Mouse (Mus musculus): ENCODE measurements at regions not wholly inside any gene's neighbourhood (a gene's known extent, or its start where the extent isn't known, plus 50 kb on each side); places are given as distances from the start of the nearest gene placed in this dataset.

GRCm38 (mm10) chr11:19785110-19785509 lies 139.1 kb upstream of the Spred2 start:
- DNase-seq = no peak
- intact Hi-C loops (cut with DNase I) = no loop called here

GRCm38 (mm10) chr11:19796950-19797670 lies 127.1 kb upstream of the Spred2 start:
- intact Hi-C loops (cut with DNase I) = no loop called here

GRCm38 (mm10) chr11:19809359-19809758 lies 114.8 kb upstream of the Spred2 start:
- no peak for DNase-seq
- intact Hi-C loops (cut with DNase I) = no loop called here

More at GRCm38 (mm10) chr11:19796950-19797670, 127.1 kb upstream of the Spred2 start:
- no peak for DNase-seq

GRCm38 (mm10) chr11:19811271-19811991 lies 112.7 kb upstream of the Spred2 start:
- intact Hi-C loops (cut with DNase I) = no loop called here
- DNase-seq = no peak

GRCm38 (mm10) chr11:19811992-19812690 lies 112.0 kb upstream of the Spred2 start:
- no peak for DNase-seq
- intact Hi-C loops (cut with DNase I) = no loop called here

- intact Hi-C loops (cut with DNase I) = no loop called here
- DNase-seq = no peak
These were observed 110.6 kb upstream of the Spred2 start for GRCm38 (mm10) chr11:19813549-19813948.

- DNase-seq = no peak
These were observed 101.2 kb upstream of the Spred2 start for GRCm38 (mm10) chr11:19822991-19823390.

GRCm38 (mm10) chr11:19823461-19823895 lies 100.7 kb upstream of the Spred2 start:
- peak; percentile 63 to 80 for DNase-seq
- intact Hi-C loops (cut with DNase I) = loop anchor here (5.0 kb wide), 2 partner anchors 424 to 579 kb away; partner anchors contain the start of gene Cep68

More at GRCm38 (mm10) chr11:19822991-19823390, 101.2 kb upstream of the Spred2 start:
- intact Hi-C loops (cut with DNase I) = loop anchor here (5.0 kb wide), 2 partner anchors 424 to 579 kb away; partner anchors contain the start of gene Cep68

- intact Hi-C loops (cut with DNase I) = no loop called here
These were observed 97.5 kb upstream of the Spred2 start for GRCm38 (mm10) chr11:19826481-19827185.

GRCm38 (mm10) chr11:19827996-19828395 lies 96.2 kb upstream of the Spred2 start:
- peak in 1 of 2 experiments; percentile 6 for DNase-seq
- intact Hi-C loops (cut with DNase I) = no loop called here

More at GRCm38 (mm10) chr11:19826481-19827185, 97.5 kb upstream of the Spred2 start:
- DNase-seq = peak in 1 of 2 experiments; percentile 20

GRCm38 (mm10) chr11:19828959-19829401 lies 95.2 kb upstream of the Spred2 start:
- peak in 1 of 2 experiments; percentile 10 for DNase-seq

GRCm38 (mm10) chr11:19829564-19830279 lies 94.5 kb upstream of the Spred2 start:
- DNase-seq = no peak
- intact Hi-C loops (cut with DNase I) = loop anchor here (1.0 to 5.0 kb wide), 5 partner anchors 63 to 243 kb away; no protein-coding TSS in a partner anchor

More at GRCm38 (mm10) chr11:19828959-19829401, 95.2 kb upstream of the Spred2 start:
- intact Hi-C loops (cut with DNase I) = loop anchor here (1.0 kb wide), 1 partner anchor 243 kb away; no protein-coding TSS in a partner anchor

GRCm38 (mm10) chr11:19830280-19831062 lies 93.7 kb upstream of the Spred2 start:
- peak; percentile 87 to 91 for DNase-seq
- intact Hi-C loops (cut with DNase I) = loop anchor here (2.0 to 5.0 kb wide), 4 partner anchors 62 to 200 kb away; no protein-coding TSS in a partner anchor

GRCm38 (mm10) chr11:19834561-19834960 lies 89.6 kb upstream of the Spred2 start:
- intact Hi-C loops (cut with DNase I) = loop anchor here (5.0 kb wide), 2 partner anchors 58 to 133 kb away; no protein-coding TSS in a partner anchor
- DNase-seq = no peak

- DNase-seq = no peak
- intact Hi-C loops (cut with DNase I) = no loop called here
These were observed 88.9 kb upstream of the Spred2 start for GRCm38 (mm10) chr11:19835221-19835745.

- intact Hi-C loops (cut with DNase I) = no loop called here
These were observed 85.2 kb upstream of the Spred2 start for GRCm38 (mm10) chr11:19838932-19839331.

GRCm38 (mm10) chr11:19843084-19843483 lies 81.1 kb upstream of the Spred2 start:
- intact Hi-C loops (cut with DNase I) = no loop called here
- no peak for DNase-seq

More at GRCm38 (mm10) chr11:19838932-19839331, 85.2 kb upstream of the Spred2 start:
- DNase-seq = no peak

- DNase-seq = no peak
- intact Hi-C loops (cut with DNase I) = no loop called here
These were observed 76.3 kb upstream of the Spred2 start for GRCm38 (mm10) chr11:19847910-19848309.

Data from heart, postnatal 14 days (tissue).